Mouse (Mus musculus) NIH3T3 (cell line): ENCODE measurements around the gene Macrod1.
A peak's percentile ranks its signal among the peaks of the same experiment; 100 is the strongest.

Source experiments
- DNase-seq: peaks from one replicate; pipeline ENCODE4 v3.0.0-alpha.2; 2012; ENCODE audit warnings: low read depth

The Macrod1 gene

DNA sequence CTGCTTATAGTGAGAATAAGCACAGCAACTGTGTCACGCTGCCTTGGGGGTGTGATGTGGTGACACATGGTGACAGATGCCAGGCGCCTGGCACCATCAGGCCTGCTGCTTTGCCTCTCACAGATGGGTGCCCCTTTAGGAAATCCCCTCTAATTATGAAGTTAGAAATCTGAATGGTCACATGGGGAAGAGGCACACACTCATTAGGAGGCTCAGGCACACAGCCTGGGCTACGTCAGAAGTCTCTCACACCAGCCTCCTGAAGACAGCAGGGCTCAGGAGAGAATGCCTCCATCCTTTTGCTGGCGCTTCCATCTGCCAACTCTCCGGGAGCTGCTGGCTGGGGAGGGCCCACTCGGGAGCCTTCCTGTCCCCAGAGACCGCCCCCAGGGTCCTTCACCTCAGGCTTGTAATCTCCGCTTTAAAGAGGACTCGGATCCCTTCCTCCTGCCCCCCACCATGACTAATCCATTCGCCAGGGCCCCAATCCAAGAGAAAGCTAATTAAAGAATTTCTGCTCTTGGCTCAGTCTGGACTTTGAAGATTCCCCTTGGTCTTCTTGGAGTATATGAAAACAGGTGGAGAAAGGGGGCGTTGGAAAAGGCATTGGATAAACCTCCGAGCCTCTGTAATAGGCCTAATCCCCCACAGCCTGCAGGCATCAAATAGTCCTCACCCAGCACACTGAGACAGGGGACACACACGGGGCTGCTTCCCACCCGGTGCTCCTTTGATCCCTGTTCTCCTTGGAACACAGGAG is 26.6 kb downstream of the Macrod1 start:
- no peak for DNase-seq

DNA sequence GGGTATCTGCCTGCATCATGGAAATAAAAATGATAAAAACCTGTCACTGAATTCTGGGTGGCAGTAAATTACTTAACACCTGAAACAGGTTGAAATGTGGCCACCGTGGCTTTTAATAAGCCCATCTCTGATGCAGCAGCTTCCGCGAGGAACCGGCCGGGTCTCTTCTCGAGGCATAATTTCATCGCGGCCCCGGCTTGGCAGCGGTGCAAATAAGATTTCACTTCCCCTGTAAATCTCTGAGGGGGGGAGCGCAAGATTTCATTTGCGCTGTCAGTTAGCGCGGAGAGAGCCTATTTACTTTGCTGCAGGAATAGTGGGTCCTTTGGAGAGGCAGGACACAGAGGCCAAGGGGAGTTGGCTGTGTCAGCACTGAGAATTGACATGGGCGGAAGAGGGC is 28.1 kb downstream of the Macrod1 start:
- DNase-seq = no peak

DNA sequence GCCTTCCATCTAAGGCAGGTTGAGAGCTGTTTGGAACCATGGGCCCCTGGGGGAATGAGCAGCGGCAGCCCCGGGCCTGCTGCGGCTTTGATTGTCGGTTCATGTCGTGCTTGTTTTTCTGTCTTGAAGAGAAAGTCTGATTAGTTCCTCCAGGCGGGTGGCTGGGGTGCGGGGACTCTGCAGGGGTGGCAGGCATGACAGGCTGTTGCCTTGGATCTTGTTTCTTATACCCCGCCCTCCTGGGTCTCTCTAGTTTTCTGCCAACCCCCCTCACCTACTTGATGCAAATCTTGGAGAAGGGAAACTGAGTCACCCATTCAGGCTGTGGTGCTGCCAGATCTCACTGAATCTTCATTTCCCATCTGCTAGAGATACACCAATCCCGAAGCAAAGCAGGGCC is 31.9 kb downstream of the Macrod1 start:
- no peak for DNase-seq

DNA sequence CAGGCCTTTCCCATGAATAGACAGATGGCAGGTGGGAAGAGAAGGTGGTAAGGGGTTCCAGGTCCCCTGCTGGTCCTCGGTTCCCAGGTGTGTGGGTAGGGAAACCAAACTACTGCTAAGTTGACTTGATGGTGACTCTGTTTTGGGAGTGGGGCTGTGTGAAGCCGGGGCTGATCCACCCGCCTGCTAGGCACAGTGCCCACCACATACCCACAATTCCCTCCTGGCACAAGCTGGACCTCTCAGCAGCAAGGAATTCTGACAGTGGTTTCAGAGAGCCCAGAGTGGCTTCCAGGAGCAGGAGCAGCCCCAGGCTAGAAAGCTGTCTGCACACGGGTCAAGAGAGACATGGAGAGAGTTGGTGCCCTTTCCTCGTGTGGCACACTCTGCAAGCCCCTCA is 32.4 kb downstream of the Macrod1 start:
- DNase-seq = peak; percentile 75

DNA sequence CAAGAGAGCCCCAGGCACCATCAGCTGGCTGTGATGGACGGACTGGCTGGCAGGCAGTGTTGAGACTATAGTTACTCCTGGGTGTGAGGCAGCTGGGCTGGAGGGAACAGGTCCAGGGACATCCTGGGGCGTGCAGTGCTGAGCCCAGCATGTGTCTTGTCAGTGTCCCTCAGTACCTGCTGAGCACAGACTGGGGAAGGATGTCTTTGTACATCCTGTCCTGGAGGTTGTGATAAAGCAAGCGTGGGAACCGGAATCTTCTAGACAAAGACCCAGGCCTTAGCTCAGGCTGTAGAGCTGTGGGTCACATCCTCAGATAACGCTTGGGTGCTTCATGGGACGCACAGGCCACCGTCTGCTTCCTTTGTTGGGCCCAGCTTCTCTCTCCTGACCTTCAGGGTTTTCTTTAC is 33.2 kb downstream of the Macrod1 start:
- DNase-seq = no peak

DNA sequence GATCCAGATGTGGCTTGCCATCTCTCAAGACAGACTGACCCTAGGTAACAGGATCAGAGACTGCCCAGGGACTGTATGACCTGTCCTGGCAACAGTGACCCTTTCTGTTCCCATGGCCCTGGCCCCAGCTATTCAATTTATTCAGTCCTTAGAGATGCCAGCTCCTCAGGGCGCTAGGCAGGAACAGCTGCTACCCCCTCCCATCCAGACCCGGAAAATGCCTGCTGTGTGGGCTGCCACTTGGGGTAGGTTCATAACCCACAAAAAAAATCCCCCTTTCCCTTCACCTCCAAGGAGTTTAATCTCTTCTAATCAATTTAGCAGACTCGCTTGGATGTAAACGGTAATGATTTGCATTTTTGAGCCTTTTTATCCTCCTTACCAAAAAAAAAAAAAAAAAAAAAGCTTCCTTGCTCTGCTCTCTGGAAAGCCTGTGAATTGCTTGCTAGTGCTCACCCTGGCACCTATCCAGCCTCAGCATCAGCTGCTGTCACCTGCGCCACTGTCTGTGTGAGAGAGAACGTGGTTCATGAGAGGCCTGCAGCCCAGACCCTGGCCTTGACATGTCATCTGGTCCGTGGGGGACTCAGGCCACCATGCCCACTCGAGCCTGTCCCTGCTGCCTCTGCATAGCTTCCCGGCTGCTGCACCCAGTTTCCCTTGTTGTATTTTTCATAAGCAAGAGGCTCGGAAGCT is 33.9 kb downstream of the Macrod1 start:
- no peak for DNase-seq

DNA sequence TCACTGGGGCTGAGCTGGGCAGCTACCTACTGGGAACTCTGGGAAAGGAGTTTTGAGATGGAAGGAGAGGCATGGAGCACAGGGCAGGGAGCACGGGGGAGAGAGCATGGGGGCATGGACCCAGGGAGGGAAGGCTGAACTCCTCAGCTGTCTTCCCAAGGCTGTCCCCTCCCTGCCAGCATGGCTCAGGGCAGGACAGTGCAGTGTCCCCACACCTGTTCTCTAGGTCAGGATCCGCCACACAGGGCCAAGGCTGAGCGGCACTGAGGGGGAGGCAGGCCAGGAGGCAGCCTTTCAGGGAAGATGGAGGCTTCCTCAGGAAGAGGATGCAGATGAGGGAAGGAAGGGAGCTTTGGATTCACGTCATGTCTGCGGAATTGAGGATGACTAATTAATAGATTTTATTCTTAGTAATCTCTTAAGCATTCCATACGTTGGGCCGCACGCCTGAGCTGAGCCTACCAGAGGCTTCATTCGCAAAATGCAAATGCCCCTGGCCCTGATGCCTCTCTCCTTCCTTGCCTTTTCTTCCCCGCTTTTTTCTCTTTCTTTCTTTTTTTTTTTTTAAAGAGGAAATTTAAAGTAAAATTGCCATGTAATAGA is 34.9 kb downstream of the Macrod1 start:
- DNase-seq = peak; percentile 28

DNA sequence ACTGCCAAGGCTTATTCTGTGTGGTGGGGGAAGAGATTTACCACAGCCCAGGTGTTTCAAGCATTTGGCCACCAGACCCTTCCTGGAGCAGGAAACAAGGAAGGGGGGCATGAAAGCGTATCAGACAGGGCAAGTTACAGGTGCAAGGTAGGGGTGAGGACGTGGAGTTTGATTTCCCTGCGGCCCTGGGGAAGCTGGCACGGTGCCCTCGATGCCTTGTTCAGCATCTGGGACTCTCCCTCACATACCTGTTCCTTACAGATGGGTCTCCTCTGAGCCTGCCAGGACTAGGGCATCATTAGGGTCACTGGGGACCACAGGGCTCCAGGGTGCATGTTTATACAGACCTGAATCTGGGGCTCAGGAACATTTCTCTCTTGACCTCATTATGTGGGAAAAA is 36.1 kb downstream of the Macrod1 start:
- no peak for DNase-seq

DNA sequence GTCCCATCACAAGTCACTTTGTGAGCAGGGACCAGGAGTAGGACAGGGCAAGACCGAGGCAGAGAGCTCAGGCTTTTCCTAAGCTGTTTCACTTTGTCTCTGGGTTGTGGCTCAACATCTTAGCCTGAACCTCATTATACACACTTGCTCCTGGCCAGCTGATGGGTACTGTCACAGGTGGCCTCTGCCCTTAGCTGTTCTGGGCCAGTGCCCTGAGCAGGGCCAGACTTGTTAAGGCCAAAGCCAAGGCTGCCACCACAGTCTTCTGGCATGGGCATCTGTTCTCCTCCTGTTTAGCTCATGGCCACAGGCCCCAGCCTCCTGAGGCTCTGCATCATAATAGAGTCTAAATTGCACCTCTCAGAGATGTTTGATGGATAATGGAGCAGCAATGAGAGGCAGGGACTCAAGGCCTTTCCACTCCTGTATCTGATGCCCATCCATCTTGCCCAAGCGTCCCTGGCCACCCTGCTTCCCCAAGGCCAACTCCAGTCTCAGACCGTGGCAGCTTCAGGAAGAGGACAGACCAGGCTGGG is 43.1 kb downstream of the Macrod1 start:
- DNase-seq = no peak

DNA sequence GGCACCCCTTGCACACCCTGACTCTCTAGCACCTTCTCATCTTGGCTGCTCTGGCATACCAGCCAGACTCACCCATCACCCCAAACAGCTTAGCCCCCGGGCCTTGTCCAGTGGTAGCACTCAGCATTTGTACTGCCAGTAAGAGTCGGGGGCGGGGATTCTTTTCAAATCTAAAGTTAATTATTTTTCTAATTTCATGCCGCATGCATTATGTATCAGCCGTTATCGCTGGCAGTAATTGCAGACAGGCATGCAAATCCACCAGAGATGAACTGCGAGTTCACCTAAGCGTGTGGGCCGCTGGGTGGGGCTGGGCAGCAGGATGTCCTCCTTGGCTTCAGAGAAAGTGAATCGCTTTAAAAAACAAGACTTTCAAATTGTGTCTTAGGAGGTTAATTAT is 45.4 kb downstream of the Macrod1 start:
- no peak for DNase-seq

DNA sequence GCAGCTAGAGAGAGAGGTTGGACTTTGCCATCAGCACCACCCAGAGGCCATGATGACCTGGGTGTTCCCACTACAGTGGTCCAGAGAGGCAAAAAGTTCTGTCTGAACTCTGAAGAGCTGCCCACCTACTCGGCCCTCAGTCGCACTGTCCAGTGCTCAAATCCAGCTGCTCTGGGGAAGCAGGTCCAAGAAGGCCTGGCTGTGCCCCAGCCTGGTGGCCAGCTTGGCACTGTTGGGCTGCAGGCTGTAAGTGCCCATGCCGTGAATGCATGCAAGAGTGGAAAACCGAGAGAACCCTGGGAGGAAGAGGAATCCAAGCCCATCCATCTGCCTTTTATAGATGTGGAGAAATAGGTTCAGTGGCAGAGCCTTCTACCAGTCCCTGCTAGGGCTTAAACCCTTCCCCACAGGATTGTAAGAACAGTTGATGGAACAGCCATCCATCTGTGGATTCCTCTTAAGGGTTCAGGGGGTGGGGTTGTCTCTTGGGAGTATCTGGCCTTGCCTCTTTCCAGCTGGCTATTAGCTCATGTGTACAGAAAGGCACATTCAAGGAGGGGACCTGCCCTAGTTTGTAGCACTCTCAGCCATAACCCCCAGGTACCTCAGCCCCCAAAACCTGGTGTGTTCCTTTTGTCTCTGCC is 46.9 kb downstream of the Macrod1 start:
- peak; percentile 63 for DNase-seq

DNA sequence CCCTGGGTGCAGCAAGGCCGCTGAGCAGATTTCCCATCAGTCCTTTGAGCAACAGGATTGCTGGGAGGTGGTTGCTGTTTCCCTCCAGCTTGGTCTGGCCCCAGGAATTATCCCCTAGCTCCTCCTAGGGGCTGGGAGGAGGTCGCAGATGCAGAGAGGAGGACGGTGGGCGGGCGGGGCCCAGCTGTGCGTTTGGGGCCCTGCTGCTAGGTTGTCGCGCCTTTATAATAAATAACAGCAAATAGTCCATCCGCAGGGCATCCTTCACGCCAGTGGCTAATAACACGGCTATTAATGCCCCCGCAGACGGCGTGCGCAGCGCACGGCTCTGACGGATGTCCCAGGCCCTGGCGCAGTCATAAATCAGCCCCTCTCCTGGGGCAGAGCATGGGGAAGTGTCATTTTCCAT is 47.4 kb downstream of the Macrod1 start:
- DNase-seq = peak; percentile 61

DNA sequence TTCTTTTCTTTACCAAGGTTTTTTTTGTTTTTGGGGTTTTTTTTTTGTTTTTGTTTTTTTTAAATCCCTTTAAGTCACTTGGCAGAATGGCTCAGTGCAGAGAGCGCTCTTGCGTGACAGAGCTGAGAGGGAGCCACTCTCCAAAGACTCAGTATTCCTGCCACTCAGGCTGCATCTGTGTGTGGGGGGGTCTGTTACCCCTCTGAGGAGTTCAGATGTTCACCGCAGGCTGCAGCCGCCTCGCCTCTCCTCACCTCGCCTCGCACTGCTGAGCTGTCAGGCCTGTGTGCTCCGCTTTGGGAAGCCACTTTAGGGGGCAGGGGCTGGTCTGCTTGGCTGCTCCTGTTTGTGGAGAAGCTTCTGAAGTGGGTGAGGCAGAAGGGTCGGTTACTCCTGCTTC is 48.9 kb downstream of the Macrod1 start, which contains the start of gene Flrt1:
Flrt1 (minus strand) TSS at position 186 of the 400 bp plus-strand sequence.
- DNase-seq = no peak

DNA sequence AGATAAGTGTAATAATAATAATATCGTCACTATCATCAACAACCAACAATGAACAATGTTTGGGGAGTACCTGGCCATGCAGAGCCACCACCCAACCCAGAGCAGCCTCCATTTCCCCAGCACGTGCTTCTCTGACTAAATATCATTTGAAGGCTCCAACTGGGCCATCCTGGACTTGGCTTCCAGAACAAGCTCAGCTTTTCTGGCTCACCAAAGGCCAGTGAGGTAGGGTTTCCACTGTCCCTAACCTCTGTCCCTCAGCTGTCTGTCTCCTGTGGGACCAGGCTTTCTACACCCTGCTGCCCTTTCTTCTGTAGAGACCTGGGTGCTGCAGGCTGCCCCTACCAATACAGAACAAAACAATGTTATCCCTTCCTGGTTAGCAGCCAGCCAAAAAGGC is 50.0 kb downstream of the Macrod1 start:
- DNase-seq = no peak

DNA sequence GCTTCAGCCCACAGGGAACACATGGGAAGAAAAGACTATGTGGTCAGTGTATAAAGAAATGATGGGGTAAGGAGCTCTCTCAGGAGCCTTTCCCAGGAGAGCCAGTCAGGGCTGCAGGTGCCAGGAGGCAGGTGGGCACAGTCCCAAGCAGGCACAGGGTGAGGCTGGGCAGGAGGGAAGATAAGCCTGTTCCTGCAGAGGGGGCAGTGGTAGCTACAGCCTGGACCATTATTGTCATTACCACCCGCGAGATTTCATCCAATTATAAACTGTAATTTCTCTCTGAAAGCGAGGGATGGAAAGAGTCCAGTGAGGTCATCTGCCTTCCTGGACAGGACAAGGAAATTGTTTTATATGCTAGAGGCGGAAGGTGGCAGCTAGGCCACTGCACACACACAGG is 50.6 kb downstream of the Macrod1 start:
- no peak for DNase-seq

DNA sequence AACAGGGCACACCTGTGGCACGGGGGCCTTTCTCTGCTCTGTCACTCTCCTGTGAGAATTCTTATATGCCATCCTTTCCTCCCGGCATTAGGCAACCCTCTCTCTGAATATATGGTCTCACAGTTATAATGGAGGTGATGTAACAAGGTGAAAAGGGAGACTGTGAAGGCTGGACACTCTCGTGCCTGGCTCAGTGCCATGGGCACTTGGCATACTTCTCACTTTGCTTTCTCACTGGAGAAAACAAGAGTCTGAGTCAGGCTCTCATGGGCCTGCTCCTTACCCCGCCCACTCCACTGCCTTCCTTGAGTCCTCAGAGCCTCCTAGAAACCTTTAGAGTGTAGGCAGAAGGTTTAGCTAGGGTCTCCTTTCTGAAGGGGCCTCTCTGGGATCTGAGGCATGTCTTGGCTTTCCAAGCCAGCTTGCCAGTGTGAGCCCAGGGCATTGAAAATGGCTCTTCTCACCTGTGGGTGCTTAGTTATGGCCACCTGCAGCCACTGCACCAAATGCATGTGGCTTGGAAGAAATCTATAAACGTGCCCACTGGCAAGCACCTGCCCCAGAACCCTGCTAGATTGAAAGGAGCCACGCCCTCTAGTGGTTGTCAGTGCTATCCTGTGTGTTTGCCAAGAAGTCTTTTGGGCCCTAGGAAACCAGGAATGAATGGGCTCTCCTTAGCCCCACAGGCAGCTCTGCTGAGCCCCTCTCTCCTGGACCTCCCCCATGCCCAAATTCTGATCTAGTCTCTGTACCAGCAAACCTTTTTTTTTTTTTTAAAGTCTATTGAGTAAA is 51.7 kb downstream of the Macrod1 start:
- DNase-seq = peak; percentile 97

DNA sequence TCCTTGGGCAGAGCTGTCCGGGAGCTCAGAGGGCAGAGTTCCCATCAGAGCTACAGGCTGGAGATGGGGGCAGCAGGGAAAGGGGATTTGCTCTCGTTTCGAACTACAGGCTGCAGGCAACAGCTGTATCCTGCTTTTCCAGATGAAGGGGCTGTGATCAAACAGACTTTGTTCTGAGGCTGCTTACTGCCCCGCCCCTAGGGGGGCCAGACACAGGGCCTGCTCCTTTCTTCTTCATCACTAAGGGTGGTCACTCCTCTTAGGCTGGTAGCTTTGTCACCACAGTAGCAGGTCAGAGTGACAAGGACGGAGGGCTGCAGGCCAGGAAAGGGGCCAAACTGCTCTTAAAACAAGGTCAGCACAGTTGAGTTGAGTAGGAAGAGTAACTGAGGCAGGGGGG is 53.5 kb downstream of the Macrod1 start:
- no peak for DNase-seq

DNA sequence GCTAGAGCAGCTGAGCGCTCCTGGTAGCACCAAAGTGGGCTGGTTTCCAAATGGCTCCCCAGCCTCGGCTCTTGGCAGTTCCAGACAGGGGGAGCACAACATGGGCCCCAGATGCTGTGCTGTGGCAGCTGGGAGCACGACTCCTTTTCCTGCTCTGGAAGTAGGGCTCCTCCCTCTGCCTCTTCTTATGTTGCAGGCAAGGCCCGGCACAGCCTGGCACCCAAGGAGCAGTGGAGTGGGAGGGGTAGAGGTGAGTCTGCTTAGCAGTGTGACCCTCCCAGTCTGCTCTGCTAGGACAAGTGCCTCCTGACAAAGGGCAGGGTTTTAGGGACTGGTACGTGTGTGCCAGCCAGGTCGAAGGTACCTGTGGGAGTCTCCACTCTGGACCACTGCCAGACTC is 54.3 kb downstream of the Macrod1 start:
- peak; percentile 34 for DNase-seq

DNA sequence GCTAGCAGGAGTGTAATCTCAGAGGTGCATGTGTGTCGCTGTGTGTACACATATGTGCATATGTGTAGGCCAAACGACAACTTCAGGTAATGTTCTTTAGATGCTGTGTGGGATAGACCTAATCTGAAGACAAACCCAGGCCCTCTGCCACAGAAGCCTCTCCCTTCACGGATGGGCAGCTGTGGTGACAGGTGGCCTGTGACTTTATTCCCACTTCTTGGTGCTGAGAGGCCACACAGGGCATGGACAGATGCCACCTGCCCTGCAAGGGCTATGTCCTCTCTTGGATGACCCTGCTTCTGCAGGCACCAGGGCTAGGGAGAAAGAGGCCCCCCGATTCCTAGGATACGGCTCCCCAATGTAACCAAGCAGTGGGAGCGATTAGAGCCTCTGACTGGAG is 54.7 kb downstream of the Macrod1 start:
- no peak for DNase-seq

DNA sequence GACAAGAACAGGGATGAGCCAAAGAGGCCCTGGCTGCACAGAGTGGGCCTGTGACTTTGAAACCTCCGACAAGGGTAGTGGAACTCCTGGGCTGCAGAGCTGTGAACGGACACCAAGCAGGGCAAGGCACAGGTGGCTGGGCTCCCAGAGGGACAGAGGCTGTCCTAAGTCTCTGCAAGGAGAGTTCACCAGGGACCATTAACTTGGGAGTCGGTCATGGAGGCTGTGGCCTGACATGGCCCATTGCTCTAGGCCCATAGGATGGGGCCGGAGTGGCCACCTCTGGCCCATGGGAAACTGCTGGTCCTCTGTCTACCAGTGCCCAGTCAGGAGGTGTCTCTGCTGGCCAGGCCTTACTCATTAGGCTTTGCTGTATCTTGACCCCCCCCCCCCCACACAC is 55.1 kb downstream of the Macrod1 start:
- no peak for DNase-seq

DNA sequence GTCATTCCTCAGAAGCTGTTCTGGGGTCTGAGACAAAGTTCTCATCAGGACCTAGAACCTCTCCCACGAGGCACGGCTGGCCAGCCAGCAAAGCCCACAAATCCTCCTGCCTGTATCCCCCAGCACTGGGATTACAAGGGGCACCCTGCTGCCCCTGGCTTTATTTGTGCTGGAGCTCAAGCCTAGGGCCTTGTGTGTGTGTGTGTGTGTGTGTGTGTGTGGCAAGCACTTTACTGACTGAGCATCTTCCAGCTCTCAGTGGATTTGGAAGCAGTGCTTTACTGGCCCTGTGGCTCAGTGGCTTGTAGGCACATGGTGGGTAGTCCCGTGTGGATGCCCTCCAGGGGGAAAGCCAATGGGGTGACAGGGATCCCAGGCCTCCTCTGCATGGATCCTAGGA is 56.0 kb downstream of the Macrod1 start:
- no peak for DNase-seq

DNA sequence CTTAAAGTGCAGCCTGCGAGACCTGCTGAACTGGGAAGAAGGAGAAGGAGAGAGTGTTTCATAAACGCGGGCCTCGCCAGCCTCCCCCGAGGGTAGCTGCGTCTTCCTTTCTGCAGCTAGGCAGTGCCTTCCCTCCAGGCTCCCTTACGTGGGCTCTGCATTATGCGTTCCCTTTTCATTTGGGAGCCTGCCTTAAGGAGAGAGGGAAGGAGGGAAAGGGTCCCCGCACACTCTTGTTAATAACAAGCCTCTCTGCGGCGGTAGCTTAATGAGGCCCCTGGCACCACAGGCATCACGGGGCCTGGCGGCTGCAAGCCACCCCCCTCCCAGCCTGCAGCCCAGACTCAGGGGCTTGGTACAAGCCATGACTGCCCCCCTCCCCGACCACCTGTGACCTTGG is 57.0 kb downstream of the Macrod1 start:
- no peak for DNase-seq
